Mouse (Mus musculus): ENCODE measurements around the gene L2hgdh. TPM values are rescaled to one million over a fixed set of nuclear protein-coding genes. Genes with fewer than 3 reads are reported as not detected.
A peak's percentile ranks its signal among the peaks of the same experiment; 100 is the strongest.

Gene L2hgdh
- total and polyA plus RNA-seq, 2 experiments, result 19.6 to 38.9 TPM

GRCm38 (mm10) chr12:69682065-69682787 is 42.4 kb downstream of the L2hgdh start:
- TF ChIP-seq CTCF (IDR thresholded peaks at IDR 0.05; ENCODE audit: low read depth, low read length) (peak; percentile 24; the same call in 1 of the 2 replicates), POLR2A (IDR thresholded peaks at IDR 0.05; ENCODE audit: extremely low read depth, insufficient read depth, low read length) (0 out of 2 replicates have a peak, but pooled peaks have one; percentile 32)
- peak overlapping the region; percentile 98 for H3K27ac ChIP-seq (replicated peaks; ENCODE audit: insufficient read depth, low read depth, low read length)
- peak overlapping the region; percentile 92 for H3K4me3 ChIP-seq (ENCODE audit: insufficient read depth, low read depth, low read length)
- H3K79me2 ChIP-seq (ENCODE audit: control insufficient read depth, insufficient read depth, low read length), result peaks cover 14% of the 10 kb centered on the region
- no peaks in the 10 kb centered on the region for H3K27me3 ChIP-seq (ENCODE audit: control insufficient read depth, insufficient read depth, low read length)
- 2% methylated on average over 54 of the region's 54 CpGs for WGBS
- no peaks in the 10 kb centered on the region for H3K36me3 ChIP-seq (ENCODE audit: control insufficient read depth, insufficient read depth, low read length)
- peaks cover 19% of the 10 kb centered on the region for H3K4me1 ChIP-seq (ENCODE audit: control insufficient read depth, insufficient read depth, low read length)
- peak; percentile 69 for DNase-seq (ENCODE audit: extremely low read depth, low read depth, low spot score)
- H3K9ac ChIP-seq (ENCODE audit: low read depth, low read length), result peak overlapping the region; percentile 97

DNA sequence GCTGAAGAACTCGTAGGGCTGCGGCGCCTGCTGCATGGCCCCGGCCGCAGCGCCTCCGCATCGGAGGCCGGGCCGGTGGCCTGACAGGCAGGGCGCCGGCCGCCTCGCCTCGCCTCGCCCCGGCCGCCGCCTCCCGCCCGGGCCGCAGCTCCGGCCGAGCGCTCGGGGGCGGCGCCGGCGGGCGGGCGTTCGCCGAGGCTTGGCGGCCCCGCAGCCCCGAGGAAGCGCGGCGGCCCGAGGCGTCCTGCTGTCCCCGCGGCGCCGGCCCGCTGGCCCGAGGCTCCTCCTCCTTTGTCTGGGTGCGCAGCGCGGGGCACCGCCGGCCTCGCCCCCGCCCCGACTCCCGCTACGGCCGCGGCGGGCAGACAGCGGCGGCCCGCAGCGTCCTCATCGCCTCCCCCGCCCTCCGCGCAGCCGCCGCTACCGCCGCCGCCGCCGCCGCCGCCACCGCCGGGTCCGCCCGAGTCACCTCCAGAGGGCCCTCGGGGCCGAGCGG is 43.1 kb downstream of the L2hgdh start, which contains the start of gene Sos2:
Sos2 (minus strand) TSS at position 287 of the 496 bp plus-strand sequence.
- whole genome bisulfite sequencing, result 10% methylated on average over 73 of the region's 85 CpGs
- Histone ChIP-seq H3K9ac (ENCODE audit: low read depth, low read length) (peak within 1 kb of the TSS; percentile 97), H3K27me3 (ENCODE audit: control insufficient read depth, insufficient read depth, low read length) (no peaks in the 10 kb centered on the region), H3K27ac (replicated peaks; ENCODE audit: insufficient read depth, low read depth, low read length) (peak within 1 kb of the TSS; percentile 98), H3K4me1 (ENCODE audit: control insufficient read depth, insufficient read depth, low read length) (peaks cover 23% of the 10 kb centered on the region), H3K4me3 (ENCODE audit: insufficient read depth, low read depth, low read length) (peak within 1 kb of the TSS; percentile 92), H3K79me2 (ENCODE audit: control insufficient read depth, insufficient read depth, low read length) (peaks cover 14% of the 10 kb centered on the region), H3K36me3 (ENCODE audit: control insufficient read depth, insufficient read depth, low read length) (no peaks in the 10 kb centered on the region)
- peak; percentile 33 for DNase-seq (ENCODE audit: extremely low read depth, low read depth, low spot score)
- no peak for TF ChIP-seq POLR2A (IDR thresholded peaks at IDR 0.05; ENCODE audit: extremely low read depth, insufficient read depth, low read length)
- TF ChIP-seq CTCF (IDR thresholded peaks at IDR 0.05; ENCODE audit: low read depth, low read length), result no peak

GRCm38 (mm10) chr12:69680635-69681565 is 43.8 kb downstream of the L2hgdh start:
- Histone ChIP-seq H3K79me2 (ENCODE audit: control insufficient read depth, insufficient read depth, low read length) (peaks cover 21% of the 10 kb centered on the region), H3K4me1 (ENCODE audit: control insufficient read depth, insufficient read depth, low read length) (peaks cover 28% of the 10 kb centered on the region), H3K27me3 (ENCODE audit: control insufficient read depth, insufficient read depth, low read length) (no peaks in the 10 kb centered on the region), H3K27ac (replicated peaks; ENCODE audit: insufficient read depth, low read depth, low read length) (peak overlapping the region; percentile 98), H3K36me3 (ENCODE audit: control insufficient read depth, insufficient read depth, low read length) (no peaks in the 10 kb centered on the region), H3K9ac (ENCODE audit: low read depth, low read length) (peak overlapping the region; percentile 97), H3K4me3 (ENCODE audit: insufficient read depth, low read depth, low read length) (peak overlapping the region; percentile 92)
- 1% methylated on average over 55 of the region's 56 CpGs for WGBS
- DNase-seq (ENCODE audit: extremely low read depth, low read depth, low spot score), result peak; percentile 60
- TF ChIP-seq CTCF (IDR thresholded peaks at IDR 0.05; ENCODE audit: low read depth, low read length), result no peak
- no peak for TF ChIP-seq POLR2A (IDR thresholded peaks at IDR 0.05; ENCODE audit: extremely low read depth, insufficient read depth, low read length)

DNA sequence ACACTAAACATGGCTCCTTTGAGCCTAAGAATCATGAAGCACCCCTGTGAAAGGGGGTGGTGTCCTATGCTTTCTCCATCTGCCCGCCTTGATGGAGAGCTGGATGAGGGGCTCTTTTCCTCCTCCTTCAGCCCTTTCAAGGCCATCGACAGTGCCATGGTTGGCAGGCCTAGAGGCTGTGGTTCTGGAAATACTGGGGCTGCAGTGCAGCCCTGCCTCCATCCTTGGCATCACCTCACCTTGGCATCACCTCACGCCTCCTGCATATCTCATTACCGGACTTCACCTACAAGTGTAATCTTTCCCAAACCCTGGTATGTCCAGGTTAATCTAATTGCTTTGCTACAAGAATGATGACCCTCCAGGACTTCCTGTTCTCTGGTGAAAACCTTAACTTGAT is 48.5 kb downstream of the L2hgdh start:
- no peaks in the 10 kb centered on the region for H3K27me3 ChIP-seq (ENCODE audit: control insufficient read depth, insufficient read depth, low read length)
- no peak overlapping the region for H3K27ac ChIP-seq (replicated peaks; ENCODE audit: insufficient read depth, low read depth, low read length)
- TF ChIP-seq CTCF (IDR thresholded peaks at IDR 0.05; ENCODE audit: low read depth, low read length), result no peak
- TF ChIP-seq POLR2A (IDR thresholded peaks at IDR 0.05; ENCODE audit: extremely low read depth, insufficient read depth, low read length), result no peak
- DNase-seq (ENCODE audit: extremely low read depth, low read depth, low spot score), result no peak
- WGBS, result 64% methylated on average over 4 of the region's 4 CpGs
- no peak overlapping the region for H3K4me3 ChIP-seq (ENCODE audit: insufficient read depth, low read depth, low read length)
- peaks cover 39% of the 10 kb centered on the region for H3K79me2 ChIP-seq (ENCODE audit: control insufficient read depth, insufficient read depth, low read length)
- H3K9ac ChIP-seq (ENCODE audit: low read depth, low read length), result no peak overlapping the region
- H3K36me3 ChIP-seq (ENCODE audit: control insufficient read depth, insufficient read depth, low read length), result no peaks in the 10 kb centered on the region
- H3K4me1 ChIP-seq (ENCODE audit: control insufficient read depth, insufficient read depth, low read length), result peaks cover 26% of the 10 kb centered on the region; the same call in 1 of the 2 replicates

- DNase-seq (ENCODE audit: extremely low read depth, low read depth, low spot score), result no peak
- Histone ChIP-seq H3K79me2 (ENCODE audit: control insufficient read depth, insufficient read depth, low read length) (peaks cover 43% of the 10 kb centered on the region), H3K36me3 (ENCODE audit: control insufficient read depth, insufficient read depth, low read length) (no peaks in the 10 kb centered on the region), H3K9ac (ENCODE audit: low read depth, low read length) (no peak overlapping the region), H3K27me3 (ENCODE audit: control insufficient read depth, insufficient read depth, low read length) (no peaks in the 10 kb centered on the region), H3K4me1 (ENCODE audit: control insufficient read depth, insufficient read depth, low read length) (peaks cover 20% of the 10 kb centered on the region; the same call in 1 of the 2 replicates), H3K4me3 (ENCODE audit: insufficient read depth, low read depth, low read length) (no peak overlapping the region), H3K27ac (replicated peaks; ENCODE audit: insufficient read depth, low read depth, low read length) (0 out of 2 replicates have a peak overlapping the region, but pooled peaks have one; percentile 12)
- 81% methylated on average over 10 of the region's 10 CpGs for WGBS
- no peak for TF ChIP-seq CTCF (IDR thresholded peaks at IDR 0.05; ENCODE audit: low read depth, low read length)
- TF ChIP-seq POLR2A (IDR thresholded peaks at IDR 0.05; ENCODE audit: extremely low read depth, insufficient read depth, low read length), result no peak
Observed at GRCm38 (mm10) chr12:69674576-69675537, 49.8 kb downstream of the L2hgdh start.
